Mouse (Mus musculus) hindbrain, embryonic 12.5 days (tissue): Measurements from ENCODE around the gene Olfr975. TPM values are rescaled to one million over a fixed set of nuclear protein-coding genes. Genes with fewer than 3 reads are reported as not detected.
"Not testable (repeated sequence)": the region's sequence is repeated elsewhere in the genome, so short reads cannot be mapped to it uniquely, and the experiment has no call there.

Source experiments
- ATAC-seq: fragments of 200-750 bp; cut with Nextera tagmentation; 2 replicates; pipeline ENCODE4 v1.8.0; 2017; ENCODE audit warnings: moderate TSS enrichment; ENCODE audit not compliant: low FRiP score
- H3K27ac ChIP-seq: fragments of 300-500 bp; sonication (generic); 2 replicates; pipeline ENCODE4 v1.5.1; 2016; ENCODE audit warnings: mild to moderate bottlenecking
- H3K27me3 ChIP-seq: fragments of 300-500 bp; sonication (generic); 2 replicates; pipeline ENCODE4 v1.6.1; 2016; ENCODE audit warnings: mild to moderate bottlenecking
- H3K36me3 ChIP-seq: fragments of 300-500 bp; sonication (generic); 2 replicates; pipeline ENCODE4 v1.6.1; 2016; ENCODE audit warnings: mild to moderate bottlenecking
- H3K4me1 ChIP-seq: fragments of 300-500 bp; sonication (generic); 2 replicates; pipeline ENCODE4 v1.6.1; 2016
- H3K4me2 ChIP-seq: fragments of 300-500 bp; sonication (generic); replicated peaks from 2 replicates; pipeline ENCODE4 v1.6.1; 2016; ENCODE audit warnings: mild to moderate bottlenecking
- H3K4me3 ChIP-seq: fragments of 300-500 bp; sonication (generic); 2 replicates; pipeline ENCODE4 v1.5.1; 2016; ENCODE audit warnings: mild to moderate bottlenecking
- H3K9ac ChIP-seq: fragments of 300-500 bp; sonication (generic); 2 replicates; pipeline ENCODE4 v1.6.1; 2016; ENCODE audit warnings: mild to moderate bottlenecking, moderate library complexity
- H3K9me3 ChIP-seq: fragments of 300-500 bp; sonication (generic); replicated peaks from 2 replicates; pipeline ENCODE4 v1.6.1; 2016; ENCODE audit warnings: mild to moderate bottlenecking
- WGBS: fragments of 180-500 bp; shearing (Covaris S2); methylation state at CpG from one replicate; pipeline ENCODE4 v1.1.7; 2016; 5-methylcytosine and 5-hydroxymethylcytosine counted together
- polyA plus RNA-seq: library from polyadenylated mRNA; unstranded; fragments of >200 nt; fragmentation: Nextera tagmentation; extraction: Ambion mirVana; gene quantifications from 2 replicates; pipeline ENCODE4 v1.2.1, GENCODE M21; 2016

The Olfr975 gene
- polyA plus RNA-seq: not detected in 2 replicates

GRCm38 (mm10) chr9:39951946-39952345, at the start of gene Olfr975:
Gene Olfr975, minus strand, starts transcription at chr9:39952046.
- no peaks in the 10 kb centered on the region for H3K9me3 ChIP-seq
- no peak within 1 kb of the TSS for H3K9ac ChIP-seq
- no peaks in the 10 kb centered on the region for H3K27me3 ChIP-seq
- no peak within 1 kb of the TSS for H3K27ac ChIP-seq
- H3K4me1 ChIP-seq: no peaks in the 10 kb centered on the region
- H3K4me3 ChIP-seq: no peak within 1 kb of the TSS
- ATAC-seq: no peak
- no peak within 1 kb of the TSS for H3K4me2 ChIP-seq
- H3K36me3 ChIP-seq: no peaks in the 10 kb centered on the region
- WGBS: 65% methylated on average over 1 of the region's 1 CpGs

GRCm38 (mm10) chr9:39991813-39992212, 40.0 kb upstream of the Olfr975 start, which contains the start of gene Olfr978:
Gene Olfr978, plus strand, starts transcription at chr9:39992113.
- Histone ChIP-seq H3K36me3 (no peaks in the 10 kb centered on the region), H3K4me3 (no peak within 1 kb of the TSS), H3K9ac (no peak within 1 kb of the TSS), H3K27me3 (no peaks in the 10 kb centered on the region), H3K4me2 (no peak within 1 kb of the TSS), H3K9me3 (no peaks in the 10 kb centered on the region), H3K4me1 (no peaks in the 10 kb centered on the region), H3K27ac (no peak within 1 kb of the TSS)
- ATAC-seq: no peak
- WGBS: 80% methylated on average over 2 of the region's 2 CpGs

- 92% methylated on average over 1 of the region's 1 CpGs for WGBS
- H3K4me3 ChIP-seq, ATAC-seq, H3K27ac ChIP-seq, H3K36me3 ChIP-seq, H3K9me3 ChIP-seq, H3K9ac ChIP-seq, H3K4me2 ChIP-seq, H3K4me1 ChIP-seq, H3K27me3 ChIP-seq: not testable (repeated sequence)
These were observed 24.8 kb upstream of the Olfr975 start for GRCm38 (mm10) chr9:39976581-39977145.

GRCm38 (mm10) chr9:39961033-39961432, 9.2 kb upstream of the Olfr975 start, which contains the start of gene Olfr976:
Gene Olfr976, minus strand, starts transcription at chr9:39961133.
- 85% methylated on average over 8 of the region's 9 CpGs for WGBS
- H3K4me3 ChIP-seq, H3K36me3 ChIP-seq, ATAC-seq, H3K4me1 ChIP-seq, H3K27me3 ChIP-seq, H3K9me3 ChIP-seq, H3K4me2 ChIP-seq, H3K27ac ChIP-seq, H3K9ac ChIP-seq: not testable (repeated sequence)

GRCm38 (mm10) chr9:39937201-39937600, 14.6 kb downstream of the Olfr975 start, which contains the start of gene Olfr974:
Gene Olfr974, plus strand, starts transcription at chr9:39937501.
- 92% methylated on average over 1 of the region's 1 CpGs for WGBS
- no peak for ATAC-seq
- no peaks in the 10 kb centered on the region for H3K36me3 ChIP-seq
- H3K4me2 ChIP-seq: no peak within 1 kb of the TSS
- H3K4me1 ChIP-seq: no peaks in the 10 kb centered on the region
- H3K27ac ChIP-seq: no peak within 1 kb of the TSS
- H3K9ac ChIP-seq: no peak within 1 kb of the TSS
- H3K9me3 ChIP-seq: no peaks in the 10 kb centered on the region
- no peaks in the 10 kb centered on the region for H3K27me3 ChIP-seq
- H3K4me3 ChIP-seq: no peak within 1 kb of the TSS

GRCm38 (mm10) chr9:39928837-39929236, 23.0 kb downstream of the Olfr975 start:
- 44% methylated on average over 1 of the region's 1 CpGs for WGBS
- not testable (repeated sequence) for H3K36me3 ChIP-seq, H3K9ac ChIP-seq, H3K4me1 ChIP-seq, ATAC-seq, H3K9me3 ChIP-seq, H3K27ac ChIP-seq, H3K4me3 ChIP-seq, H3K4me2 ChIP-seq, H3K27me3 ChIP-seq

GRCm38 (mm10) chr9:39927975-39928836, 23.6 kb downstream of the Olfr975 start:
- H3K4me2 ChIP-seq, H3K27ac ChIP-seq: not testable (repeated sequence)
- no CpG with 5 or more reads among the region's 4 CpGs for WGBS

GRCm38 (mm10) chr9:39909939-39910338, 41.9 kb downstream of the Olfr975 start:
- H3K27ac ChIP-seq: no peak overlapping the region
- no peak overlapping the region for H3K9ac ChIP-seq
- WGBS: 87% methylated on average over 3 of the region's 3 CpGs
- no peaks in the 10 kb centered on the region for H3K9me3 ChIP-seq
- ATAC-seq: no peak
- no peak overlapping the region for H3K4me3 ChIP-seq
- no peak overlapping the region for H3K4me2 ChIP-seq
- no peaks in the 10 kb centered on the region for H3K4me1 ChIP-seq
- no peaks in the 10 kb centered on the region for H3K27me3 ChIP-seq
- H3K36me3 ChIP-seq: no peaks in the 10 kb centered on the region

More at GRCm38 (mm10) chr9:39927975-39928836, 23.6 kb downstream of the Olfr975 start:
- not testable (repeated sequence) for H3K9ac ChIP-seq, H3K9me3 ChIP-seq, H3K36me3 ChIP-seq, H3K27me3 ChIP-seq, H3K4me3 ChIP-seq, H3K4me1 ChIP-seq
- ATAC-seq: 0 out of 2 replicates have a peak, but pooled peaks have one; percentile 66

- no peaks in the 10 kb centered on the region for H3K9me3 ChIP-seq
- no peak for ATAC-seq
- H3K4me2 ChIP-seq: no peak within 1 kb of the TSS
- H3K4me1 ChIP-seq: no peaks in the 10 kb centered on the region
- H3K4me3 ChIP-seq: no peak within 1 kb of the TSS
- no peaks in the 10 kb centered on the region for H3K36me3 ChIP-seq
- H3K27me3 ChIP-seq: no peaks in the 10 kb centered on the region
- no peak within 1 kb of the TSS for H3K9ac ChIP-seq
- WGBS: 75% methylated on average over 2 of the region's 2 CpGs
- H3K27ac ChIP-seq: no peak within 1 kb of the TSS
These were observed 44.8 kb downstream of the Olfr975 start, which contains the start of gene Olfr229 for GRCm38 (mm10) chr9:39907036-39907435. Gene Olfr229, plus strand, starts transcription at chr9:39907336.

- H3K36me3 ChIP-seq: no peaks in the 10 kb centered on the region
- no peak overlapping the region for H3K27ac ChIP-seq
- WGBS: 80% methylated on average over 6 of the region's 6 CpGs
- H3K4me1 ChIP-seq: no peaks in the 10 kb centered on the region
- no peak overlapping the region for H3K4me2 ChIP-seq
- H3K9me3 ChIP-seq: no peaks in the 10 kb centered on the region
- no peak overlapping the region for H3K4me3 ChIP-seq
- no peak for ATAC-seq
- no peaks in the 10 kb centered on the region for H3K27me3 ChIP-seq
- no peak overlapping the region for H3K9ac ChIP-seq
These were observed 46.7 kb downstream of the Olfr975 start for GRCm38 (mm10) chr9:39905106-39905505.
